Mouse (Mus musculus) stomach, embryonic 16.5 days (tissue): ENCODE results near the gene Ano1. TPM values are rescaled to one million over a fixed set of nuclear protein-coding genes. Genes with fewer than 3 reads are reported as not detected.

Experiments
- ATAC-seq: fragments of 200-750 bp; cut with Nextera tagmentation; 2 replicates; pipeline ENCODE4 v1.8.0; 2017; ENCODE audit warnings: moderate number of reproducible peaks, moderate TSS enrichment; ENCODE audit not compliant: insufficient read depth, low FRiP score
- H3K27ac ChIP-seq: fragments of 300-500 bp; sonication (generic); 2 replicates; pipeline ENCODE4 v1.5.1; 2014; ENCODE audit warnings: low read length
- H3K27me3 ChIP-seq: fragments of 300-500 bp; sonication (generic); 2 replicates; pipeline ENCODE4 v1.6.1; 2014; ENCODE audit warnings: low read length, control low read depth, mixed read lengths; ENCODE audit not compliant: control insufficient read depth, insufficient read depth
- H3K36me3 ChIP-seq: fragments of 300-500 bp; sonication (generic); 2 replicates; pipeline ENCODE4 v1.6.1; 2014; ENCODE audit warnings: low read length; ENCODE audit not compliant: control insufficient read depth, insufficient read depth
- H3K4me1 ChIP-seq: fragments of 300-500 bp; sonication (generic); 2 replicates; pipeline ENCODE4 v1.6.1; 2014; ENCODE audit warnings: low read length, control low read depth, mixed read lengths; ENCODE audit not compliant: control insufficient read depth, insufficient read depth
- H3K4me2 ChIP-seq: fragments of 300-500 bp; sonication (generic); 2 replicates; pipeline ENCODE4 v1.6.1; 2014; ENCODE audit warnings: low read depth, low read length, mixed read lengths
- H3K4me3 ChIP-seq: fragments of 300-500 bp; sonication (generic); replicated peaks from 2 replicates; pipeline ENCODE4 v1.5.1; 2014; ENCODE audit warnings: mild to moderate bottlenecking, low read length
- H3K9ac ChIP-seq: fragments of 300-500 bp; sonication (generic); 2 replicates; pipeline ENCODE4 v1.6.1; 2014; ENCODE audit warnings: low read length
- H3K9me3 ChIP-seq: fragments of 300-500 bp; sonication (generic); replicated peaks from 2 replicates; pipeline ENCODE4 v1.6.1; 2016; ENCODE audit warnings: low read length, control low read depth; ENCODE audit not compliant: control insufficient read depth
- WGBS: fragments of 180-500 bp; shearing (Covaris S2); extraction: QIAGEN DNeasy Blood & Tissue Kit; methylation state at CpG from one replicate; pipeline ENCODE4 v1.1.7; 2014; 5-methylcytosine and 5-hydroxymethylcytosine counted together
- polyA plus RNA-seq: library from polyadenylated mRNA; unstranded; fragments of >200 nt; fragmentation: Nextera tagmentation; extraction: Ambion mirVana; gene quantifications from 2 replicates; pipeline ENCODE4 v1.2.1, GENCODE M21; 2015

The Ano1 gene
- polyA plus RNA-seq, 1 experiment from 2014 or later = 60.9 TPM

DNA sequence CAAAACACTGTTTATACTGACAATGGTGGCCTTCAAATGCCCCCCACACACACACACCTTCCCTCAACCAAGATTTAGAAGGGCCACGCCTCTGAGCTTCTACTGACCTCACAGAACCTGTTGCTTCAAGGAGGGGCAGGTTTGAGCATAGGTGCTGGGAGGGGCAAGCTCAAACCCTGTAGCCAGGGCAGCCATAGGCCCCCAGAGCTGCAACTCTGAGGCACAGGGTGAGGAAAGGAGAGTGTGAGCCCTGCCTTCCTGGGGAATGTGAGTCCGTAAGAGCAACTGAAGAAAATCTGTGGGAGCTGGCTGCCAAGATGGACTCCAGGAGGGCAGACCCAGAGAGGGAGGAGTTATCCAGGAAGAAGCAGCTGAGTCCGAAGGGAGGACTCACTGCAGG is 23.4 kb upstream of the Ano1 start:
- peaks cover 17% of the 10 kb centered on the region for H3K4me1 ChIP-seq
- no peaks in the 10 kb centered on the region for H3K36me3 ChIP-seq
- H3K27me3 ChIP-seq = no peaks in the 10 kb centered on the region
- no peaks in the 10 kb centered on the region for H3K9me3 ChIP-seq
- H3K4me2 ChIP-seq = no peak overlapping the region
- peak; percentile 6; the same call in 1 of the 2 replicates for ATAC-seq
- WGBS = 52% methylated on average over 3 of the region's 3 CpGs
- H3K4me3 ChIP-seq = no peak overlapping the region
- peak overlapping the region; percentile 14 for H3K27ac ChIP-seq
- peak overlapping the region; percentile 51 for H3K9ac ChIP-seq

DNA sequence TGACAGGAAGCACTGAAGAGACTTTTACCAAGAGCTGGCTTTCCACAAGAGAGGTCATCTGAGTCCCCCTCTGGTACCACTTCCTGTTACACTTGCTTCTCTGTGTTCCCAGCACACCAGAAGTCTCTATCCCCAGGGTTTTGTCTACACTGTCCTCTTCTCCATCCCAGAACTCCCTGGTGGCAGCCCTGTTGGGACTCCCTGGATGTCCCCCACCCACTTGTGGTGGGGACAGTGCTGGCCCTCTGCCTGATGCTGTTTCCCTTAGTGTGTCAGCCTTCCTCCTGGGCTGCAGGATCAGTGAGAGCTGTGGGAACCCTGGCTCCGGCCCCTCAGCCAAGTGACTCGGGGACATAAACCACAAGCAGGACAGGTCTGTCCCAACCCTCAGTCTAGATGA is 22.5 kb upstream of the Ano1 start:
- H3K9ac ChIP-seq = no peak overlapping the region
- H3K9me3 ChIP-seq = no peaks in the 10 kb centered on the region
- H3K4me3 ChIP-seq = no peak overlapping the region
- no peak for ATAC-seq
- no peak overlapping the region for H3K4me2 ChIP-seq
- WGBS = 81% methylated on average over 2 of the region's 2 CpGs
- no peak overlapping the region for H3K27ac ChIP-seq
- no peaks in the 10 kb centered on the region for H3K36me3 ChIP-seq
- peaks cover 25% of the 10 kb centered on the region for H3K4me1 ChIP-seq
- no peaks in the 10 kb centered on the region for H3K27me3 ChIP-seq

DNA sequence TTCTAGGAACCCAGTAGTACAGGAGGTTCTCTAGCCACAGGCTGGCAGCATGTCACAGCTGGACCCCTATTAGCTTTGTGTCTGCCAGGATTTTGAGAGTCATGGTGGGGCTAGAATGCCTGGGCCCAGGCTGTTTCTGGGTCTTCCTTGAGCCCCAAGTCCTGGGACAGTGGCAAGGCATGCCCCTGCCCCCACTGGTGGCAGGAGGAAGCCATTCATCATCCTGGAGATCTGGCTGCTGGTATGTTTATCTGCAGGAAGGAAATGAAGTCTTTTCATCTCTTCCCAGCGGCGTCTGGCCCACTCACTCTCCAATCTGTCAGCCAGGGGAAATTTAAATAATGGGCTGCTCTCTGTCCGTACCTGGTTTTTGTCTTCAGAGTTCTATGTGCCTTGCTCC is 18.3 kb upstream of the Ano1 start:
- H3K9me3 ChIP-seq = no peaks in the 10 kb centered on the region
- H3K4me3 ChIP-seq = no peak overlapping the region
- peaks cover 17% of the 10 kb centered on the region for H3K4me1 ChIP-seq
- no peak overlapping the region for H3K27ac ChIP-seq
- no peak overlapping the region for H3K4me2 ChIP-seq
- H3K27me3 ChIP-seq = no peaks in the 10 kb centered on the region
- H3K36me3 ChIP-seq = no peaks in the 10 kb centered on the region
- H3K9ac ChIP-seq = no peak overlapping the region
- WGBS = 10% methylated on average over 3 of the region's 3 CpGs
- no peak for ATAC-seq

DNA sequence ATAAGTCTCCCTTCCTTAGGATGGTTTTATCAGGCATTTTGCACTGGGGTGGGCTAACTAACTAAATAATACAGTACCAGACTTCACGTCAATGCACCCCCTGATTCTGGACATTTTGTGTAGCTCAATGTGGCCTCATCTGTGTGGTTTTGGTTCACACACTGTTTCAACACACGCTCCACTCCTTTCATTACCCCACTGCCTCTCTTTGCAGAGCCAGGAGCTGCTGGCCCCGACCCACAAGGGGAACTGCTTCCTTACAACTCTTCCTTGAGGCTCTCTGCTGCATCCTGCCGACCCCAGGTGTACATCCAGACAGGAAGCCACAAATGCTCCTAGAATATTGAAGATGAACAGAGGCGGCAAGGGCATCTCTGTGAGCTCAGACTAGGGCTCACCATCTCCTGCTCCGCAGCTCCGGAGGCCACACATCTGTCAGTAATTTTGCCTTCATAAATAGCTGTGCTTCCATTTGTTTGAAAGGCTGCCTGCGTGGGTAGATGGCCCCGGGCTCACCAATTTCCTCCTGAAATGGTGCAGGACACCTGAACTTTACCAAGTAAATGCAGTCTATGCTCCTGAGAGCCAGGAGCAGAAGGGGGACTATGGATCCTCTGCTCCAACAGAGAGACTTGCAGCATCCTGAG is 17.8 kb upstream of the Ano1 start:
- no peak overlapping the region for H3K4me3 ChIP-seq
- H3K9me3 ChIP-seq = no peaks in the 10 kb centered on the region
- H3K9ac ChIP-seq = no peak overlapping the region
- ATAC-seq = no peak
- H3K4me2 ChIP-seq = no peak overlapping the region
- H3K4me1 ChIP-seq = peaks cover 17% of the 10 kb centered on the region
- H3K27ac ChIP-seq = no peak overlapping the region
- WGBS = 50% methylated on average over 9 of the region's 9 CpGs
- H3K36me3 ChIP-seq = no peaks in the 10 kb centered on the region
- no peaks in the 10 kb centered on the region for H3K27me3 ChIP-seq

DNA sequence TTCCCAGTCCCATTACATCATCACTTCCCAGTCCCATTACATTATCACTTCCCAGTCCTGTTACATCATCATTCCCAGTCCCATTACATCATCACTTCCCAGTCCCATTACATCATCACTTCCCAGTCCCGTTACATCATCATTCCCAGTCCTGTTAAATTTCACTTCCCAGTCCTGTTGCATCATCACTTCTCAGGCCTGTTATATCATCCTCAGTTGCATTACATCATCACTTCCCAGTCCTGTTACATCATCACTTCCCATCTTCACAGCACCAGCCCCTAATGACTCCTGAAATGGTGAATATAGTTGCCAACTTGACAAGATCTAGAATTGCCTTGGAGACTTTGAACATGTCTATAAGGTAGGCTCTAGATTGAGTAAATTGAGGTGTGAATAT is 17.1 kb upstream of the Ano1 start:
- Histone ChIP-seq H3K4me1 (peaks cover 19% of the 10 kb centered on the region), H3K27me3 (no peaks in the 10 kb centered on the region), H3K4me3 (no peak overlapping the region), H3K9me3 (no peaks in the 10 kb centered on the region), H3K27ac (no peak overlapping the region), H3K36me3 (no peaks in the 10 kb centered on the region), H3K9ac (no peak overlapping the region), H3K4me2 (no peak overlapping the region)
- ATAC-seq = no peak
- 85% methylated on average over 1 of the region's 1 CpGs for WGBS

DNA sequence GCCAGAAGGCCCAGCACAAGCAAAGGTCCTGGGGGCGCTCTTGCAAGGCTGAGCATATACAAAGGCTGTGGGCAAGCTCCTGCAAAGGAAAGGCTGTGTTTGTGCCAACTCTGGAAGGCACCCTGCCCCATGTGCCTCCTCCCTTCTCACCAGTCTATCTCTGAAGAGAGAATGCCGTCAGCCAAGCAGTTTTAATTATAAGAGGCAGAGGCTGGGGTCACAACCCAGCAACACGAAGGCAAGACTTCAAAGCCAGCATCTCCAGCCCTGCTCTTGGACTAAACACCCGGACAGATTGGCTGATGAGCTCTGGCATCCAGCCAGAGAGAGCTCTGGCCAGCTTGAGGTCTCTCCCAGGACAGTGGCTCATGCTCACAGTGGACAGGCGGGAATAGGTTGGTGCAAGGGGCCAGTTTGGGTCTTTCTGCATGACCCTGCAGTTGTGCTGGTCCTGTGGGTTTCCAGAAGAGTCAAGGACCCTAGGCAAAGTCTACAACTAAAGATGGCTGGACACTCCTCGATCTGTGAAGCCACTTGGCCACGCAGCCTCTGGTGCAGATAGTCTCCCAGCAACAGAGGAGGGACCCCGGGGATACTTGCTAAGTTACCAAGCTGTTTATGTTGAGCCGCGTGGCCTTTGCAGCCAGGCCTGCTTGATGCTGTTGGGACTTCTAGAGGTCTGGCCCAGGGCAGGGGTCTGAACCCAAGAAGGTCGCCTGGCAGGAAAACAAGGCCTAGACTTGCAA is 12.9 kb upstream of the Ano1 start:
- H3K4me2 ChIP-seq = no peak overlapping the region
- H3K9ac ChIP-seq = peak overlapping the region; percentile 7
- peaks cover 9% of the 10 kb centered on the region; the same call in 1 of the 2 replicates for H3K4me1 ChIP-seq
- H3K27ac ChIP-seq = no peak overlapping the region; the same call in 1 of the 2 replicates
- H3K27me3 ChIP-seq = no peaks in the 10 kb centered on the region
- H3K36me3 ChIP-seq = no peaks in the 10 kb centered on the region
- no peak overlapping the region for H3K4me3 ChIP-seq
- no peaks in the 10 kb centered on the region for H3K9me3 ChIP-seq
- 65% methylated on average over 11 of the region's 11 CpGs for WGBS
- peak; percentile 27; the same call in 1 of the 2 replicates for ATAC-seq

DNA sequence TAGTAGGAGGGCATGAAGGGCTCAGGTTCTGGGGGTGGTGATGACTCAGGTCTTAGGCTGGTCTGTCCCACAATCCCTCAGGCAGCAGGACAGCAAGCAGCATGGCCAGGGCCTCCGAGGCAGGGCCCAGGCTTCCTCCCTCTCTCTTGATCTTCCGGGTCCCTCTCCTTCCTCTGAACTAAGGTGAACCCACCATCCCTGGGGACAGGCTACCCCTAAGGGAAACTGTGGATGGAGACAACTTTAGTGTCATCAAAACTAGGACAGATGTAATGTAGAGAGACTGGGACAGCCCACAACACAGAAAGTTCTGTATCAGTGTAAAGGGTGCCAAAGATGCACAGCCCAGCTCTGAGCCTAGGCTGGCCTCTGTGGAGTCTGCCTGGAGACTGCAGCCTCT is 12.2 kb upstream of the Ano1 start:
- Histone ChIP-seq H3K4me2 (no peak overlapping the region), H3K4me3 (no peak overlapping the region), H3K36me3 (no peaks in the 10 kb centered on the region), H3K27ac (no peak overlapping the region), H3K27me3 (no peaks in the 10 kb centered on the region), H3K4me1 (peaks cover 4% of the 10 kb centered on the region; the same call in 1 of the 2 replicates), H3K9ac (peak overlapping the region; percentile 7; the same call in 1 of the 2 replicates), H3K9me3 (no peaks in the 10 kb centered on the region)
- ATAC-seq = no peak
- WGBS = 79% methylated on average over 2 of the region's 2 CpGs

DNA sequence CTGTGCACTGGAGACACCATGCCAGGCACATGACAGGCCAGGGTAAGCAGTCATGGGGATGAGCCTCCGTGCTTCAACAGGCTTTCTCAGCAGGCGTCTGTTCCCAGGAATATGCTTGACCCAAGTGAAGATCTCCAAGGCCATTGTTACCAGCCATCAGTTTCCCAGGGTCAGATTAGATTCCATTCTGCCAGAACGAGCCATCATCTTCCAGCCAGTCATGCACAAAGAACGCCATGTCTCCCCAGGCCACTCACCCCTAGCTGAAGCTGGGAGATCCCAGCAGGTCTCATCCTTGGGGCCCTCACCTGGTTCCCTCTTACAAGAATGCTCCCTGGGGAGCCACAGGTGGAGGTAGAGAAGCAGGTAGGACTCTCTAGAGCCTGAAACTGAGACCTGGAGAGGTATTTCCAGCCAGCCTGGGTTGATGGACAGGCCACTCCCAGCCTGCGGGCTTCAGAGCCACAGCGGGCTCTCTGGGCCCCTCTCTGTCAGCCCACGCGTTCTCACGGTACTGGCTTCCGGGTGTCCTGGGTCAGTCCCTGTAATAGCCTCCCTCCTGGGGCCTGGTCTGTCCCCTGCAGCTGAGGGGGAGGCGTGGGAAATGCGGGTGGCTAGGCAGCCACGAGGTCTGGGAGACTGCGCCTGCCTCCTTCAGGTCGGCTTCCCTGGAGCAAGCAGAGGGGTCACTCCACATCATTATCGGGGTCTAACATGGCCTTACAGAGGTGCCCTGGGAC is 10.9 kb upstream of the Ano1 start:
- no peaks in the 10 kb centered on the region for H3K27me3 ChIP-seq
- H3K27ac ChIP-seq = no peak overlapping the region
- peak; percentile 37; the same call in 1 of the 2 replicates for ATAC-seq
- WGBS = 61% methylated on average over 16 of the region's 16 CpGs
- no peak overlapping the region for H3K4me3 ChIP-seq
- peaks cover 4% of the 10 kb centered on the region; the same call in 1 of the 2 replicates for H3K4me1 ChIP-seq
- no peaks in the 10 kb centered on the region for H3K9me3 ChIP-seq
- H3K4me2 ChIP-seq = no peak overlapping the region
- H3K9ac ChIP-seq = no peak overlapping the region
- no peaks in the 10 kb centered on the region for H3K36me3 ChIP-seq

DNA sequence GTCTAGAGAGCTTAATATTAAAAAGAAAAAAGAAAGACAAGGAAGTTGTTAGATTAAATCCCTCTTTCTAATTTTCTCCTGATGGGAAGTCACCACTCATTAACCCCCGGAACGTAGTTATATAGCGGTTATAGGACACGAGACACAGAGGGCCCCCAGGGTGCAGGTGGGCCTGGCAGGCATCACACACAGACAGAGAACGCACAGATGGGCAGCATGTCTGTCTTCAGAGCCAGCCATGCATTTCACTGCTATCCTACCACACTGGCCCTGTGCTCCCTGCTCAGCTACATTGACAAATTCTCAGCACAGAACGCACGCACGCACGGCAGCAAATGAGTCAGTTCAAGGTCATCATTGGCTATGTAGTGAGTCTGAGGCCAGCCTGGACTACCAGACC is 8.5 kb upstream of the Ano1 start:
- no peaks in the 10 kb centered on the region for H3K27me3 ChIP-seq
- peaks cover 10% of the 10 kb centered on the region for H3K4me1 ChIP-seq
- no peaks in the 10 kb centered on the region for H3K9me3 ChIP-seq
- no peak overlapping the region for H3K4me3 ChIP-seq
- H3K36me3 ChIP-seq = no peaks in the 10 kb centered on the region
- ATAC-seq = no peak
- no peak overlapping the region for H3K4me2 ChIP-seq
- H3K27ac ChIP-seq = no peak overlapping the region
- no peak overlapping the region for H3K9ac ChIP-seq
- 73% methylated on average over 9 of the region's 9 CpGs for whole genome bisulfite sequencing
